Mouse (Mus musculus): Measurements from ENCODE around the gene Kif1b.
A peak's percentile ranks its signal among the peaks of the same experiment; 100 is the strongest.

Kif1b gene

GRCm38 (mm10) chr4:149307596-149308490, at the start of gene Kif1b:
Gene Kif1b (minus strand): TSS chr4:149307693.
- DNase-seq (ENCODE audit: low read depth, low spot score), result peak; percentile 98
- Histone ChIP-seq H3K27me3 (ENCODE audit: control insufficient read depth, insufficient read depth, low read length, poor library complexity, severe bottlenecking) (no peaks in the 10 kb centered on the region), H3K36me3 (ENCODE audit: control insufficient read depth, insufficient read depth, low read length, poor library complexity, severe bottlenecking) (no peaks in the 10 kb centered on the region)

DNA sequence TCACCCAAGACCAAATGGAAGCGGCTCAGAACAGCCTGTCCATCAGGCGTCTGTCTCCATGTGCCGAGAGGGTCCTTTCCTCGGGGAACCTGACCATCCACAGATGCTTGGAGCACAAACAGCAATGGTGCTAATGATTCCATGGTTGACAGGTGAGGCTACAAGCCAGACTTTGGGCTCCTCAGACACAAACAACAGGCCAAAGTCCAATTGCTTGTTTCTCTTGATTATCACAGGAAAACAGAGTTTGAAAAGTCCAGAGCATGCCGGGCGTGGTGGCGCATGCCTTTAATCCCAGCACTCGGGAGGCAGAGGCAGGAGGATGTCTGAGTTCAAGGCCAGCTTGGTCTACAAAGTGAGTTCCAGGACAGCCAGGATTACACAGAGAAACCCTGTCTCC, 47.2 kb upstream of the Kif1b start:
- Histone ChIP-seq H3K27me3 (ENCODE audit: control insufficient read depth, insufficient read depth, low read length, poor library complexity, severe bottlenecking) (no peaks in the 10 kb centered on the region), H3K36me3 (ENCODE audit: control insufficient read depth, insufficient read depth, low read length, poor library complexity, severe bottlenecking) (peaks cover 12% of the 10 kb centered on the region)
- DNase-seq (ENCODE audit: low read depth, low spot score), result no peak

- DNase-seq (ENCODE audit: low read depth, low spot score), result no peak
- no peaks in the 10 kb centered on the region for H3K27me3 ChIP-seq (ENCODE audit: control insufficient read depth, insufficient read depth, low read length, poor library complexity, severe bottlenecking)
- H3K36me3 ChIP-seq (ENCODE audit: control insufficient read depth, insufficient read depth, low read length, poor library complexity, severe bottlenecking), result peaks cover 13% of the 10 kb centered on the region
These were observed 44.2 kb upstream of the Kif1b start for GRCm38 (mm10) chr4:149351596-149352150.

GRCm38 (mm10) chr4:149348963-149349362, 41.5 kb upstream of the Kif1b start:
- Histone ChIP-seq H3K27me3 (ENCODE audit: control insufficient read depth, insufficient read depth, low read length, poor library complexity, severe bottlenecking) (no peaks in the 10 kb centered on the region), H3K36me3 (ENCODE audit: control insufficient read depth, insufficient read depth, low read length, poor library complexity, severe bottlenecking) (peaks cover 19% of the 10 kb centered on the region)
- no peak for DNase-seq (ENCODE audit: low read depth, low spot score)

DNA sequence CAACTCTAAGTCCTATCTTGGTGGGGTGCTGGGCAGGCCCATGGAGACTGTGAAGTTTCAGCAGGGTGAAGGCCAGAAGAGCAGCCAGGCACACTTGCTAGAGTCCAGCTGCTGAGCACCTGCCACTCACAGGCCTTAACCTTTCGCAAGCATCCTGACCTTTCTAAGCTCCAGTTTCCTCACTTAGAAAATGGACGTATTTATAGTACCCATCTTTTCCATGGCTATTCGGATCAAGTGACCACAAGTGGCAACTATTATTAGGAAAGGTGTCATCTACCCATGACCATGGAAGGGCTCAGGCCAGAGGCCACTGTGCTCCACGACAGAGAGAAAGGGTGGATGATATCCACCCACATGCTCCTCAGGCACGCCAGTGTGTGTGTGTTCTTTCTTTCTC, 38.4 kb upstream of the Kif1b start:
- H3K27me3 ChIP-seq (ENCODE audit: control insufficient read depth, insufficient read depth, low read length, poor library complexity, severe bottlenecking), result no peaks in the 10 kb centered on the region
- H3K36me3 ChIP-seq (ENCODE audit: control insufficient read depth, insufficient read depth, low read length, poor library complexity, severe bottlenecking), result peaks cover 18% of the 10 kb centered on the region
- no peak for DNase-seq (ENCODE audit: low read depth, low spot score)

GRCm38 (mm10) chr4:149344311-149344710, 36.8 kb upstream of the Kif1b start:
- peaks cover 16% of the 10 kb centered on the region for H3K36me3 ChIP-seq (ENCODE audit: control insufficient read depth, insufficient read depth, low read length, poor library complexity, severe bottlenecking)
- H3K27me3 ChIP-seq (ENCODE audit: control insufficient read depth, insufficient read depth, low read length, poor library complexity, severe bottlenecking), result no peaks in the 10 kb centered on the region
- DNase-seq (ENCODE audit: low read depth, low spot score), result no peak

DNA sequence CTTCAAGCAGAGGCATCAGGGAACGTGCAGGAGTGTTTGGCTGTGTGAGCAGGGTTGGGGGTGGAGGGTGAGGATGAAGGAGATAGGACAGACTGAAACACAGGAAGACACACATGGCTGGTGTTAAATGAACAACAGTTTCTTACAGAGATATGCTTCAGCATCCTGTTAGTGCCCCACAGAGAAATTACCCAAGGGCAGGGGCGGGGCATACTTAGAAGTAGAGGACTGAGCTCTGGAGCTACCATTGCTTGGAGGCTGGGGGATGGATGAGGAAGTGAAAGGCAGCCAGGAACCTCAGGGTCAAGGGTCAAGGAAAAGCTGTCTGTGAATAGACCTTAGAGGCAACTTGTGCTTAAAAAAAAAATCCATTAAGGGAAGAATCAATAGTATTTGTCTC, 33.2 kb upstream of the Kif1b start:
- DNase-seq (ENCODE audit: low read depth, low spot score), result peak; percentile 11
- H3K36me3 ChIP-seq (ENCODE audit: control insufficient read depth, insufficient read depth, low read length, poor library complexity, severe bottlenecking), result peaks cover 13% of the 10 kb centered on the region
- H3K27me3 ChIP-seq (ENCODE audit: control insufficient read depth, insufficient read depth, low read length, poor library complexity, severe bottlenecking), result no peaks in the 10 kb centered on the region

GRCm38 (mm10) chr4:149339426-149340214, 32.1 kb upstream of the Kif1b start:
- Histone ChIP-seq H3K27me3 (ENCODE audit: control insufficient read depth, insufficient read depth, low read length, poor library complexity, severe bottlenecking) (no peaks in the 10 kb centered on the region), H3K36me3 (ENCODE audit: control insufficient read depth, insufficient read depth, low read length, poor library complexity, severe bottlenecking) (peaks cover 15% of the 10 kb centered on the region)
- DNase-seq (ENCODE audit: low read depth, low spot score), result no peak

DNA sequence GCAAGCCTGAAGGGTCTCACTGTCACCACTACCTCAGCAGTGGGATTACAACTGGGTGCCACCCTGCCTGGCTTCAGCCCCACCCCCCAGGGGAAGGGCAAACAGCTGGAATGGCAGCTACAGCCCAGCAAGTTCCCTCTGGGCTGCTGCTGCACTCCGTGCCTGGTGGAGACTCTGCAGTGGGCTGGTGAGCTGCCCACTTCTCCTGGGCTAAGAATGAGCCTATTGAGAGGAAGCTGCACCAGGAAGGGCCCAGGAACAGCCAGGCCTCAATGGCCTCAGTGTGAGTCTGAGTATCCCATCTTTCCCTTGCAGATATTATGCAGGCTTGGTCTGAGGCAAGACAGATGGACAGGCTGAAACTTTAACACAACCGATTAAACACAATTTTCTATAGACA, 30.6 kb upstream of the Kif1b start:
- Histone ChIP-seq H3K36me3 (ENCODE audit: control insufficient read depth, insufficient read depth, low read length, poor library complexity, severe bottlenecking) (peaks cover 6% of the 10 kb centered on the region), H3K27me3 (ENCODE audit: control insufficient read depth, insufficient read depth, low read length, poor library complexity, severe bottlenecking) (no peaks in the 10 kb centered on the region)
- no peak for DNase-seq (ENCODE audit: low read depth, low spot score)

- Histone ChIP-seq H3K36me3 (ENCODE audit: control insufficient read depth, insufficient read depth, low read length, poor library complexity, severe bottlenecking) (peaks cover 5% of the 10 kb centered on the region; the same call in 1 of the 2 replicates), H3K27me3 (ENCODE audit: control insufficient read depth, insufficient read depth, low read length, poor library complexity, severe bottlenecking) (no peaks in the 10 kb centered on the region)
- DNase-seq (ENCODE audit: low read depth, low spot score), result no peak
These were observed 29.9 kb upstream of the Kif1b start for GRCm38 (mm10) chr4:149337353-149337752.

GRCm38 (mm10) chr4:149336302-149336701, 28.8 kb upstream of the Kif1b start:
- H3K36me3 ChIP-seq (ENCODE audit: control insufficient read depth, insufficient read depth, low read length, poor library complexity, severe bottlenecking), result peaks cover 7% of the 10 kb centered on the region
- DNase-seq (ENCODE audit: low read depth, low spot score), result no peak
- no peaks in the 10 kb centered on the region for H3K27me3 ChIP-seq (ENCODE audit: control insufficient read depth, insufficient read depth, low read length, poor library complexity, severe bottlenecking)

DNA sequence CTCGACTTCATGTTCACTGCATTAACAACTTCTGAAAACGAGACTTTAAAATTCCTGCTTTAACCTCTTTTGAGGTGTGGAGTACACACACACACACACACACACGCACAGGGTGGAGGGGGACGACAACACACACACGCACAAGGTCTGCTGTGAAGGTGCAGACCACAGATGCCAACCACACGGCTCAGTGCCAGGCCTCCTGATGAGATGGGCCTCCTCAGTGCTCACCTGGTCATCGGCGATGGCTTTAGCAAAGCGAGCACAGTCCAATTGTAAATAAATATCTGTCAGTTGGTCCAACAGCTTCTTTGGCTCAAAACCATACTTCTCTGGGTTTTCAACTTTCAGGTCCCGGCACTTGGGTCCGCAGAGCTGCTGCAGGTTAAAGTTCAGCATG, 27.4 kb upstream of the Kif1b start:
- DNase-seq (ENCODE audit: low read depth, low spot score), result no peak
- peaks cover 13% of the 10 kb centered on the region for H3K36me3 ChIP-seq (ENCODE audit: control insufficient read depth, insufficient read depth, low read length, poor library complexity, severe bottlenecking)
- no peaks in the 10 kb centered on the region for H3K27me3 ChIP-seq (ENCODE audit: control insufficient read depth, insufficient read depth, low read length, poor library complexity, severe bottlenecking)

DNA sequence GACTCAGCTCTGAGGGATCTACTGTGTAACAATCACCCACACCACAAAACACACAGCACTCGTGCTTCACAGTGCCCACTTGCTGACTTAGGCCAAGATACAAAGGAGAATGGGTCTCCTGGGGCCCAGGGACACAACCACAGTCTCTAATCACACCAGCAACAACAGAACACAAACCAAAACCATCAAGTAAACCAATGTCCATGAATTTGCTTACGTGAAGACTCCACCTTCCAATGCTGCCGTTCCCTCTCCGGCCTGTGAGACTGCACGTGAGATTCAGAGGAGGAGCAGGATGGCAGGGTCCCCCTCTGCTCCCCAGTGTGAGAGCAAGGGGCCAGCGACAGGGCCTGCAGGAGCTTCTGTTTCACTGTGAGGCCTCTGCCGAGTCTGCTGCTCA, 25.2 kb upstream of the Kif1b start:
- H3K36me3 ChIP-seq (ENCODE audit: control insufficient read depth, insufficient read depth, low read length, poor library complexity, severe bottlenecking), result peaks cover 19% of the 10 kb centered on the region
- no peak for DNase-seq (ENCODE audit: low read depth, low spot score)
- no peaks in the 10 kb centered on the region for H3K27me3 ChIP-seq (ENCODE audit: control insufficient read depth, insufficient read depth, low read length, poor library complexity, severe bottlenecking)

GRCm38 (mm10) chr4:149330495-149330894, 23.0 kb upstream of the Kif1b start:
- DNase-seq (ENCODE audit: low read depth, low spot score), result no peak
- H3K36me3 ChIP-seq (ENCODE audit: control insufficient read depth, insufficient read depth, low read length, poor library complexity, severe bottlenecking), result peaks cover 19% of the 10 kb centered on the region
- no peaks in the 10 kb centered on the region for H3K27me3 ChIP-seq (ENCODE audit: control insufficient read depth, insufficient read depth, low read length, poor library complexity, severe bottlenecking)

DNA sequence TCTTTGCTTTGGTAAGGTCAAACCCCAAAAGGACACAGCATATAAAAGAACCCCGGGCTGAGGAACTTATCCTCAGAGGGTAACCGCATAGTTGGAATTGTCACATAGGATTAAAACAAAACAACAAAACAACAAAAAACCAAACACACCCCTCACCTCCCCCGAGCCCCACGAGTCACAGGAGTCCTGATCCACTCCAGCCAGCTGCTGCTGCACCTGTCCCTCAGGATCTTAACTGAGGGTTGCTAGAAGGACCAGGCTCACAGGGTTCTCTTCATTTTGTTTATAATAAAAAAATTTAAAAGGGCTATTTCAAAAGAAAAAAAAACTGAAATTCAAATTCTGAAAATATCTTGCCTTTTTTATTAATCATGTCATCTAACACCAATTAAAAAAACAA, 21.2 kb upstream of the Kif1b start:
- H3K27me3 ChIP-seq (ENCODE audit: control insufficient read depth, insufficient read depth, low read length, poor library complexity, severe bottlenecking), result no peaks in the 10 kb centered on the region

More for the DNA sequence above, 21.2 kb upstream of the Kif1b start:
- peaks cover 16% of the 10 kb centered on the region for H3K36me3 ChIP-seq (ENCODE audit: control insufficient read depth, insufficient read depth, low read length, poor library complexity, severe bottlenecking)
- DNase-seq (ENCODE audit: low read depth, low spot score), result no peak
